Mouse (Mus musculus) hindbrain, embryonic 16.5 days (tissue): ENCODE results near the gene Hs3st5. TPM values are rescaled to one million over a fixed set of nuclear protein-coding genes. Genes with fewer than 3 reads are reported as not detected.

Experiments
- ATAC-seq: fragments of 200-750 bp; cut with Nextera tagmentation; 2 replicates; pipeline ENCODE4 v1.8.0; 2017; ENCODE audit warnings: moderate TSS enrichment, moderate library complexity
- H3K27ac ChIP-seq: fragments of 300-500 bp; sonication (generic); 2 replicates; pipeline ENCODE4 v1.5.1; 2014; ENCODE audit warnings: low read depth, mild to moderate bottlenecking, control low read depth, low read length, moderate library complexity
- H3K27me3 ChIP-seq: fragments of 300-500 bp; sonication (generic); replicated peaks from 2 replicates; pipeline ENCODE4 v1.6.1; 2014; ENCODE audit warnings: low read length; ENCODE audit not compliant: control insufficient read depth, insufficient read depth
- H3K36me3 ChIP-seq: fragments of 300-500 bp; sonication (generic); 2 replicates; pipeline ENCODE4 v1.6.1; 2014; ENCODE audit warnings: mild to moderate bottlenecking, low read length, moderate library complexity, mixed read lengths; ENCODE audit not compliant: control insufficient read depth, insufficient read depth
- H3K4me1 ChIP-seq: fragments of 300-500 bp; sonication (generic); 2 replicates; pipeline ENCODE4 v1.6.1; 2014; ENCODE audit warnings: low read depth, low read length; ENCODE audit not compliant: control insufficient read depth, insufficient read depth
- H3K4me2 ChIP-seq: fragments of 300-500 bp; sonication (generic); 2 replicates; pipeline ENCODE4 v1.6.1; 2014; ENCODE audit warnings: mild to moderate bottlenecking, low read length, control low read depth, moderate library complexity
- H3K4me3 ChIP-seq: fragments of 300-500 bp; sonication (generic); 2 replicates; pipeline ENCODE4 v1.5.1; 2014; ENCODE audit warnings: mild to moderate bottlenecking, low read length, control low read depth, moderate library complexity
- H3K9ac ChIP-seq: fragments of 300-500 bp; sonication (generic); 2 replicates; pipeline ENCODE4 v1.6.1; 2014; ENCODE audit warnings: low read depth, mild to moderate bottlenecking, control low read depth, low read length, moderate library complexity
- H3K9me3 ChIP-seq: fragments of 300-500 bp; sonication (generic); 2 replicates; pipeline ENCODE4 v1.6.1; 2014; ENCODE audit warnings: mild to moderate bottlenecking, low read length, moderate library complexity; ENCODE audit not compliant: control insufficient read depth
- WGBS: fragments of 180-500 bp; shearing (Covaris S2); extraction: QIAGEN DNeasy Blood & Tissue Kit; methylation state at CpG from one replicate; pipeline ENCODE4 v1.1.7; 2014; 5-methylcytosine and 5-hydroxymethylcytosine counted together
- polyA plus RNA-seq: library from polyadenylated mRNA; unstranded; fragments of >200 nt; fragmentation: Nextera tagmentation; extraction: Ambion mirVana; gene quantifications from 2 replicates; pipeline ENCODE4 v1.2.1, GENCODE M21; 2015

Gene Hs3st5
- 29.1 and 36.5 TPM in 2 replicates for polyA plus RNA-seq

GRCm38 (mm10) chr10:36506727-36507555, at the start of gene Hs3st5:
Hs3st5 (plus strand) TSS chr10:36506814.
- Histone ChIP-seq H3K27me3 (no peaks in the 10 kb centered on the region), H3K36me3 (no peaks in the 10 kb centered on the region), H3K4me2 (peak within 1 kb of the TSS; percentile 87), H3K9me3 (no peaks in the 10 kb centered on the region), H3K4me3 (peak within 1 kb of the TSS; percentile 64), H3K27ac (peak within 1 kb of the TSS; percentile 82), H3K9ac (peak within 1 kb of the TSS; percentile 73), H3K4me1 (no peaks in the 10 kb centered on the region)
- under 1% methylated on average over 66 of the region's 71 CpGs for WGBS
- ATAC-seq, result peak; percentile 91

GRCm38 (mm10) chr10:36468664-36469063, 38.0 kb upstream of the Hs3st5 start:
- Histone ChIP-seq H3K4me1 (no peaks in the 10 kb centered on the region), H3K9ac (no peak overlapping the region), H3K27me3 (no peaks in the 10 kb centered on the region), H3K4me2 (no peak overlapping the region), H3K36me3 (no peaks in the 10 kb centered on the region), H3K27ac (no peak overlapping the region), H3K4me3 (no peak overlapping the region), H3K9me3 (no peaks in the 10 kb centered on the region)
- WGBS, result 92% methylated on average over 3 of the region's 3 CpGs
- no peak for ATAC-seq

GRCm38 (mm10) chr10:36471135-36471534, 35.5 kb upstream of the Hs3st5 start:
- Histone ChIP-seq H3K4me1 (no peaks in the 10 kb centered on the region), H3K9ac (no peak overlapping the region), H3K36me3 (no peaks in the 10 kb centered on the region), H3K27me3 (no peaks in the 10 kb centered on the region), H3K4me3 (no peak overlapping the region), H3K4me2 (no peak overlapping the region), H3K27ac (no peak overlapping the region), H3K9me3 (no peaks in the 10 kb centered on the region)
- WGBS, result 69% methylated on average over 3 of the region's 3 CpGs
- peak; percentile 87 for ATAC-seq

DNA sequence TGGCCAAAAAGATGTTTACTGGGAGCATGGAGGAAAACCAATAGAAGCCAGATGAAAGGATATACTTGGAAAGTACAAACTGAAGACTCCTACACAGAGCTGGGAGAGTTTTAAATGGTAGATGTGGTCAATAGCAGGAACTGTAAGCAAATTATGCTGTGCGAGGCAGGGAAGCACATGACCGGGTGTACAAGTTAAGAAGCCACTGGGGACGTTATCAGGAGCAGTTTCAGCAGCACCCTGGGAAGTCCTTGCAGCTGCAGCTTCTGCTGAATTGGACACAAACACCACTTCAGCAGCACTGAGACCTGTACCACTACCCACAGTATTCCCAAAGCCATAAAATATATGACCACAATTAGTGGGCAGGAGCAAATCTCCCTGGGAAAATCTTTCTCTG, 31.8 kb upstream of the Hs3st5 start:
- WGBS, result 78% methylated on average over 3 of the region's 3 CpGs
- H3K27ac ChIP-seq, result no peak overlapping the region
- no peaks in the 10 kb centered on the region for H3K36me3 ChIP-seq
- no peaks in the 10 kb centered on the region for H3K4me1 ChIP-seq
- ATAC-seq, result no peak
- no peaks in the 10 kb centered on the region for H3K27me3 ChIP-seq
- no peaks in the 10 kb centered on the region for H3K9me3 ChIP-seq
- H3K4me3 ChIP-seq, result no peak overlapping the region
- no peak overlapping the region for H3K4me2 ChIP-seq
- H3K9ac ChIP-seq, result no peak overlapping the region

GRCm38 (mm10) chr10:36477543-36477942, 29.1 kb upstream of the Hs3st5 start:
- Histone ChIP-seq H3K4me3 (no peak overlapping the region), H3K9me3 (no peaks in the 10 kb centered on the region), H3K9ac (no peak overlapping the region), H3K27me3 (no peaks in the 10 kb centered on the region), H3K4me2 (no peak overlapping the region), H3K27ac (no peak overlapping the region), H3K36me3 (no peaks in the 10 kb centered on the region), H3K4me1 (no peaks in the 10 kb centered on the region)
- ATAC-seq, result no peak
- 81% methylated on average over 4 of the region's 4 CpGs for WGBS

DNA sequence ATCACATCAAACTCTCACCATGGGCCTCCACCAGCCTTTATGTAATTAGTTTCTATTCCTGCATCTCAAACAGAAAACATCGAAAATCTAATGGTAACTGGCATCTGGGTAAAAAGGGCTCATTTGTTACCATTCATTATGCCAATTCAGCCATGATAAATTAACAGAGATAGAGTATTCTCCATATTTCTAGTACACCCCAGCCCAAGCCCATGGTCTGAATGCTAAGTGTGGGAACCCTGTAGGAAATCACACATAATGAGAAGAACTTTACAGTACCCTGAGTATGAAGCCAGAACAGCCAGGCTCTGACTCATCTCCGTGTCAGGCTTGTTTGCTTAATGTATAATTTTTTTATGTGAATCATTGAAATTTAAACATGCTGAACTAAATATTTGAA, 23.3 kb upstream of the Hs3st5 start:
- no peaks in the 10 kb centered on the region for H3K9me3 ChIP-seq
- no peaks in the 10 kb centered on the region for H3K4me1 ChIP-seq
- 45% methylated on average over 2 of the region's 2 CpGs for WGBS
- H3K4me2 ChIP-seq, result no peak overlapping the region
- ATAC-seq, result no peak
- H3K9ac ChIP-seq, result no peak overlapping the region
- no peaks in the 10 kb centered on the region for H3K36me3 ChIP-seq
- no peaks in the 10 kb centered on the region for H3K27me3 ChIP-seq
- no peak overlapping the region for H3K4me3 ChIP-seq
- H3K27ac ChIP-seq, result no peak overlapping the region

DNA sequence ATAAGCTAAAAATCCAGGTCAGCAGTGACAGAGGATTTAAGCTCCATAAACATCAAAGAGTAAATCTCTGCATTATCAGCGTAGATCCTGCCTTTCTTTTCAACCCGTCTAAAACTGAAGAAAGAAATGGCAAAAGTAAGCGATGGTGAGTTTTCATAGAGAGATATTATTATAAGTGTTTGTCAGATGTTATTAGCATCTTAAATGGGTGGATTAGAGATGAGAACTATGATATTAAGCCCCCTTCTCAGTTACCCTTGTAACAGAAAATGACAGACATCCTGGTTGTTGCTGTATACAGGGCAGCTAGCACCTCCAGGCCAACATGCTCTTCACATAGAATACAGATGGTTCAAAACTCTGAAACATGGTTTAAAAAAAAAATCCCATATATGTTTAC, 22.6 kb upstream of the Hs3st5 start:
- WGBS, result 91% methylated on average over 3 of the region's 3 CpGs

DNA sequence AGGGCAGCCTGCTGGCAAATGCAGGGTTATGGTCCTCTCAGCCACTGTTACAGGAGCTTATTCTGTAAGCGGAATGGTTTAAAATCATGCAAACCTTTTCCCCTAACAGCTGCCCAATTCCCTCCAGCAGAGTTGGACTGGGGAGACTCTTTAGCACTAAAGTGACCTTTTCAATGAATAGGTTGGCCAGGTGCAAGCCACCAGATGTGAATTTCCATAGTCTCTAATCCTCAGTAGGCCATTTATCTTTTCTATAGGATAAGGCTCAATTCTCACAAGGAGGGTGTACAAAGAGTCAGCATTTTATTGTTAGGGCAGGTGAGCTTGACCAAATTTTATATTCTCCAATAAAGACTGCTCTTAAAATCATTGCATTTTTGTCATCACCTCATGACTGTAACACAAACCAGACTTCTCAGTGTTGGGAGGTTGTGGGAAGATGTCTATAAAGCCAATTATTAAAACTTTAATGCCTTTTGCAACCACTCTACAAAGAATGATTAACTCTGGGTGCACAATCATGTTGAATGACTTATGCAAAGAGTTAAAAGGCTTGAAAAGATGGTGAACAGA, 21.8 kb upstream of the Hs3st5 start:
- Histone ChIP-seq H3K36me3 (no peaks in the 10 kb centered on the region), H3K9ac (no peak overlapping the region), H3K27me3 (no peaks in the 10 kb centered on the region), H3K4me3 (no peak overlapping the region), H3K9me3 (no peaks in the 10 kb centered on the region), H3K4me2 (no peak overlapping the region), H3K27ac (no peak overlapping the region), H3K4me1 (no peaks in the 10 kb centered on the region)
- no peak for ATAC-seq
- WGBS, result 62% methylated on average over 1 of the region's 1 CpGs

More for the DNA sequence above, 22.6 kb upstream of the Hs3st5 start:
- H3K4me1 ChIP-seq, result no peaks in the 10 kb centered on the region
- ATAC-seq, result no peak
- no peak overlapping the region for H3K27ac ChIP-seq
- H3K4me2 ChIP-seq, result no peak overlapping the region
- H3K9ac ChIP-seq, result no peak overlapping the region
- H3K27me3 ChIP-seq, result no peaks in the 10 kb centered on the region
- H3K9me3 ChIP-seq, result no peaks in the 10 kb centered on the region
- no peaks in the 10 kb centered on the region for H3K36me3 ChIP-seq
- H3K4me3 ChIP-seq, result no peak overlapping the region

- no peak for ATAC-seq
- Histone ChIP-seq H3K4me3 (no peak overlapping the region), H3K4me2 (no peak overlapping the region), H3K27ac (no peak overlapping the region), H3K9ac (no peak overlapping the region), H3K36me3 (no peaks in the 10 kb centered on the region), H3K4me1 (no peaks in the 10 kb centered on the region), H3K27me3 (no peaks in the 10 kb centered on the region), H3K9me3 (no peaks in the 10 kb centered on the region)
- 77% methylated on average over 1 of the region's 1 CpGs for WGBS
These were observed 13.0 kb upstream of the Hs3st5 start for GRCm38 (mm10) chr10:36493566-36493965.
